Mouse (Mus musculus) splenic B cell, adult 2 months (primary cell): Measurements from ENCODE around the gene Igsf8.
A peak's percentile ranks its signal among the peaks of the same experiment; 100 is the strongest.

Source experiments
- DNase-seq: peaks from one replicate; pipeline ENCODE4 v3.0.0-alpha.2; 2011; ENCODE audit warnings: low read depth, low spot score
- H3K27me3 ChIP-seq: 2 replicates; pipeline ENCODE4 v1.6.1; 2012; ENCODE audit warnings: mild to moderate bottlenecking, low read length, moderate library complexity, mixed read lengths; ENCODE audit not compliant: control insufficient read depth, poor library complexity, insufficient read depth, severe bottlenecking
- H3K36me3 ChIP-seq: 2 replicates; pipeline ENCODE4 v1.6.1; 2012; ENCODE audit warnings: mild to moderate bottlenecking, low read length, moderate library complexity, mixed read lengths; ENCODE audit not compliant: control insufficient read depth, poor library complexity, insufficient read depth, severe bottlenecking

The Igsf8 gene

GRCm38 (mm10) chr1:172261477-172262078 is at the start of gene Igsf8:
Gene Igsf8 (plus strand): TSS chr1:172261641.
- no peaks in the 10 kb centered on the region for H3K27me3 ChIP-seq
- H3K36me3 ChIP-seq: no peaks in the 10 kb centered on the region
- no peak for DNase-seq

- no peak for DNase-seq
- H3K27me3 ChIP-seq: no peaks in the 10 kb centered on the region
- no peaks in the 10 kb centered on the region for H3K36me3 ChIP-seq
Observed at GRCm38 (mm10) chr1:172212776-172213175, 48.7 kb upstream of the Igsf8 start.

- DNase-seq: no peak
- no peaks in the 10 kb centered on the region for H3K36me3 ChIP-seq
- no peaks in the 10 kb centered on the region for H3K27me3 ChIP-seq
Observed at GRCm38 (mm10) chr1:172213771-172214170, 47.7 kb upstream of the Igsf8 start.

- Histone ChIP-seq H3K27me3 (no peaks in the 10 kb centered on the region), H3K36me3 (no peaks in the 10 kb centered on the region)
- no peak for DNase-seq
Observed at GRCm38 (mm10) chr1:172214748-172215147, 46.7 kb upstream of the Igsf8 start.

- H3K36me3 ChIP-seq: no peaks in the 10 kb centered on the region
- DNase-seq: peak; percentile 96
- no peaks in the 10 kb centered on the region for H3K27me3 ChIP-seq
Observed at GRCm38 (mm10) chr1:172217148-172217547, 44.3 kb upstream of the Igsf8 start.

GRCm38 (mm10) chr1:172218164-172218910 is 43.1 kb upstream of the Igsf8 start:
- no peaks in the 10 kb centered on the region for H3K36me3 ChIP-seq
- no peak for DNase-seq
- H3K27me3 ChIP-seq: no peaks in the 10 kb centered on the region

- Histone ChIP-seq H3K27me3 (no peaks in the 10 kb centered on the region), H3K36me3 (no peaks in the 10 kb centered on the region)
- DNase-seq: no peak
Observed at GRCm38 (mm10) chr1:172219451-172220406, 41.7 kb upstream of the Igsf8 start, which contains the start of gene Casq1. Gene Casq1 (minus strand): TSS chr1:172219868.

- Histone ChIP-seq H3K36me3 (no peaks in the 10 kb centered on the region), H3K27me3 (no peaks in the 10 kb centered on the region)
- DNase-seq: no peak
Observed at GRCm38 (mm10) chr1:172220414-172220813, 41.0 kb upstream of the Igsf8 start.

GRCm38 (mm10) chr1:172221297-172222063 is 40.0 kb upstream of the Igsf8 start:
- no peak for DNase-seq
- Histone ChIP-seq H3K36me3 (no peaks in the 10 kb centered on the region), H3K27me3 (no peaks in the 10 kb centered on the region)

- H3K36me3 ChIP-seq: no peaks in the 10 kb centered on the region
- no peak for DNase-seq
Observed at GRCm38 (mm10) chr1:172228209-172228608, 33.2 kb upstream of the Igsf8 start.

GRCm38 (mm10) chr1:172229215-172229614 is 32.2 kb upstream of the Igsf8 start:
- H3K36me3 ChIP-seq: no peaks in the 10 kb centered on the region
- no peaks in the 10 kb centered on the region; the same call in 1 of the 2 replicates for H3K27me3 ChIP-seq
- no peak for DNase-seq

More at GRCm38 (mm10) chr1:172228209-172228608, 33.2 kb upstream of the Igsf8 start:
- H3K27me3 ChIP-seq: no peaks in the 10 kb centered on the region; the same call in 1 of the 2 replicates

GRCm38 (mm10) chr1:172240945-172241708 is 20.3 kb upstream of the Igsf8 start:
- peak; percentile 20 for DNase-seq
- H3K36me3 ChIP-seq: no peaks in the 10 kb centered on the region
- no peaks in the 10 kb centered on the region for H3K27me3 ChIP-seq

GRCm38 (mm10) chr1:172242401-172242800 is 19.0 kb upstream of the Igsf8 start:
- DNase-seq: no peak
- H3K27me3 ChIP-seq: no peaks in the 10 kb centered on the region
- H3K36me3 ChIP-seq: no peaks in the 10 kb centered on the region
